ENCODE assay signal across 9 mouse cellular contexts in the genomic region with DNA sequence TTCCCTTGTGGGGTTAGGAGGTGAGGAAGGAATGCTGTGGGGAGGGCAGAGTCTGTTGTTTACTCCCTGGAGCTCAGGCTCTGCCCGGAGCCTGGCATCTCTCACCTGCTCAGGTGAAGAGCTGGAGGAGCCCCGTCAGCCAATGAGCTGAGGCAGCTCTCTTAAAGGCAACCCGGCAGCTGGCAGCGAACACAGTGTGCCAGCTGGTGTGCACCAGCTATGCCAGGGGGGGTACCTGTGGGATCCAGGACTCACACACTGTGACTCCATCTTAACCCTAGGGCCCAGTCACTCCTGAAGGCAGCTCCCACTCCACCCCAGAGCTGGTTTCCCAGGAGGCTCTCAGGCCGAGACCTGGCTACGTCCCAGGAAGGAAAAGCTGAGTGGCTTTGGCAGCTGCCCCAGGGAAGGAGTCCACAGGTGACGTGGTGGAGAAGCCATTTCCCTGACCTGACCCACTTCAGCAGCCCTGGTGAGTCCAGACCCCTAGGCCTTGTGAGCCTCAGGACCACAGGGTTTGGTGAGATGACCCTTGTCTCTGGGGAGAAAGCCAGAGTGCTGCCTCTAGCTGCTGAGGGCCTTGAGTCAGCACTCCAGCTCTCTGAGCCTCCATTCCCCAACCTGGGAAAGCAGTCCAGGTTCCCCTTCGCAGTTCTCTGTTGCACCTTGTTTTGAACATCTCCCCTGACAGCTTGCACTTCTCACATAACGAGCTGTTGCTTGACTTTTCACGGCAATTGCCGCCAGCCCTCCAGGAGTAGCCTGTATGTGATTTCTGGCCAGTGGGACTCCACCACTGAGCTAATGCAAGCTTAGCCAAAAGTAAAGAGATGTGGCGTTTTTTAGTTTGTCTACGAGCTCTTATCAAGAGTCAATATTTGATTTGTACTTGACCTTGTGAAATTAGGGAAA. TPM values are rescaled to one million over a fixed set of nuclear protein-coding genes. Genes with fewer than 3 reads are reported as not detected.
DNase-seq lines count a peak whose midpoint lies in the region; ATAC-seq and TF ChIP-seq lines count a peak whose summit lies in the region.
"Had no signal": no experiment of that assay in that cellular context is flagged by ENCODE, and none has a peak within 500 bp of the region (broad histone marks: within the 10 kb centered on the region; RNA-seq: fewer than 3 reads in every experiment).

No protein-coding gene starts in this region.

- intact Hi-C loops in gastrocnemius, postnatal 14 days (cut with DNase I; ENCODE audit: low total_unique reads), result no loop called here

- DNase-seq in testis, postnatal 14 days (ENCODE audit: low spot score), result no peak
- DNase-seq in gastrocnemius, postnatal 14 days, result peak; percentile 40
- peak; percentile 89 for DNase-seq in lung, adult 2 months
- peak; percentile 20 to 45 for DNase-seq in urinary bladder, postnatal 36 days (ENCODE audit: low spot score in 2 of 2)
- no peak for DNase-seq in retina, postnatal 1 day
- no peak for DNase-seq in right cerebral cortex, adult 18-20 months
- DNase-seq: thymus, adult 18-20 months had no signal

- no peaks in the 10 kb centered on the region for H3K36me3 ChIP-seq in testis, adult 2 months (ENCODE audit: control insufficient read depth, insufficient read depth, low read length)

- no peaks in the 10 kb centered on the region for H3K4me1 ChIP-seq in testis, adult 2 months (ENCODE audit: control insufficient read depth, insufficient read depth, low read length)
- H3K4me1 ChIP-seq in lung, adult 2 months (ENCODE audit: control insufficient read depth, insufficient read depth, low read length), result no peaks in the 10 kb centered on the region

- no peaks in the 10 kb centered on the region for H3K27me3 ChIP-seq in testis, adult 2 months (ENCODE audit: control insufficient read depth, insufficient read depth, low read length)

- TF ChIP-seq CTCF in testis, adult 2 months (IDR thresholded peaks at IDR 0.05; ENCODE audit: control insufficient read depth, insufficient read depth, insufficient replicate concordance, low read depth, low read length), result no peak
- no peak for TF ChIP-seq CTCF in lung, adult 2 months (IDR thresholded peaks at IDR 0.05; ENCODE audit: insufficient read depth, low read length)

- H3K4me3 ChIP-seq in testis, adult 2 months (ENCODE audit: control insufficient read depth, low read depth, low read length), result no peak overlapping the region
- H3K4me3 ChIP-seq in lung, adult 2 months (replicated peaks; ENCODE audit: extremely low read depth, low read depth, low read length), result no peak overlapping the region

- H3K27ac ChIP-seq in testis, adult 2 months (ENCODE audit: control insufficient read depth, insufficient read depth, low read depth, low read length), result peak overlapping the region; percentile 68

- no peak for ATAC-seq in megakaryocyte progenitor cell, adult 5-6 weeks (replicated peaks; ENCODE audit: poor library complexity)

- TF ChIP-seq POLR2A in testis, adult 2 months (IDR thresholded peaks at IDR 0.05; ENCODE audit: control insufficient read depth, low read depth, low read length), result no peak
- no peak for TF ChIP-seq POLR2A in lung, adult 2 months (IDR thresholded peaks at IDR 0.05; ENCODE audit: borderline replicate concordance, extremely low read depth, low read depth, low read length)

- WGBS in lung, adult 2 months, result 54% methylated on average over 13 of the region's 13 CpGs

RNA-seq across cellular contexts. Expression of gene Larp1, which starts 35.6 kb away (rescaled TPM):
- polyA plus RNA-seq in testis, adult 2 months (2012; rRNA removed), result 123 and 129 TPM in 2 replicates
- total RNA-seq in gastrocnemius, postnatal 14 days (2021), result 10 to 100 TPM; 61.9 to 74.6 TPM
- 26.9 and 34.6 TPM in 2 replicates for polyA plus RNA-seq in lung, adult 2 months (2012; rRNA removed)
- total RNA-seq in megakaryocyte progenitor cell, adult 5-6 weeks (2015), result 134 and 142 TPM in 2 replicates
- 52.9 and 67.5 TPM in 2 replicates for total RNA-seq in megakaryocyte progenitor cell, adult 5-6 weeks (2017)

Comparison
In these comparisons a context has a peak if more than half of its experiments do, and no peak if none do; other contexts are left out.
1. DNase-seq: peak in gastrocnemius, postnatal 14 days (single experiment), lung, adult 2 months (single experiment) and urinary bladder, postnatal 36 days (2 of 2); none in testis, postnatal 14 days (single experiment), retina, postnatal 1 day (single experiment) and right cerebral cortex, adult 18-20 months (single experiment).